Mouse (Mus musculus) embryonic facial prominence, embryonic 15.5 days (tissue): ENCODE measurements around the gene Kcnk3. TPM values are rescaled to one million over a fixed set of nuclear protein-coding genes. Genes with fewer than 3 reads are reported as not detected.

Experiments
- ATAC-seq: fragments of 200-750 bp; cut with Nextera tagmentation; 2 replicates; pipeline ENCODE4 v1.8.0; 2017; ENCODE audit warnings: low read depth, moderate TSS enrichment; ENCODE audit not compliant: insufficient number of reproducible peaks, low FRiP score, low TSS enrichment
- H3K27ac ChIP-seq: fragments of 300-500 bp; sonication (generic); replicated peaks from 2 replicates; pipeline ENCODE4 v1.5.1; 2015; ENCODE audit warnings: mild to moderate bottlenecking, inconsistent platforms
- H3K27me3 ChIP-seq: fragments of 300-500 bp; sonication (generic); 2 replicates; pipeline ENCODE4 v1.6.1; 2015; ENCODE audit warnings: inconsistent platforms
- H3K36me3 ChIP-seq: fragments of 300-500 bp; sonication (generic); 2 replicates; pipeline ENCODE4 v1.6.1; 2015; ENCODE audit warnings: mild to moderate bottlenecking, inconsistent platforms
- H3K4me1 ChIP-seq: fragments of 300-500 bp; sonication (generic); 2 replicates; pipeline ENCODE4 v1.6.1; 2015; ENCODE audit warnings: inconsistent platforms
- H3K4me2 ChIP-seq: fragments of 300-500 bp; sonication (generic); replicated peaks from 2 replicates; pipeline ENCODE4 v1.6.1; 2015; ENCODE audit warnings: mild to moderate bottlenecking, inconsistent platforms
- H3K4me3 ChIP-seq: fragments of 300-500 bp; sonication (generic); replicated peaks from 2 replicates; pipeline ENCODE4 v1.5.1; 2015; ENCODE audit warnings: mild to moderate bottlenecking, inconsistent platforms
- H3K9ac ChIP-seq: fragments of 300-500 bp; sonication (generic); 2 replicates; pipeline ENCODE4 v1.6.1; 2015; ENCODE audit warnings: inconsistent platforms
- H3K9me3 ChIP-seq: fragments of 300-500 bp; sonication (generic); replicated peaks from 2 replicates; pipeline ENCODE4 v1.6.1; 2016; ENCODE audit warnings: inconsistent platforms
- WGBS: fragments of 180-500 bp; shearing (Covaris S2); methylation state at CpG from one replicate; pipeline ENCODE4 v1.1.7; 2015; 5-methylcytosine and 5-hydroxymethylcytosine counted together
- polyA plus RNA-seq: library from polyadenylated mRNA; unstranded; fragments of >200 nt; fragmentation: Nextera tagmentation; extraction: Ambion mirVana; gene quantifications from 2 replicates; pipeline ENCODE4 v1.2.1, GENCODE M21; 2015

Gene Kcnk3
- polyA plus RNA-seq, 1 experiment from 2014 or later = 1.3 TPM

DNA sequence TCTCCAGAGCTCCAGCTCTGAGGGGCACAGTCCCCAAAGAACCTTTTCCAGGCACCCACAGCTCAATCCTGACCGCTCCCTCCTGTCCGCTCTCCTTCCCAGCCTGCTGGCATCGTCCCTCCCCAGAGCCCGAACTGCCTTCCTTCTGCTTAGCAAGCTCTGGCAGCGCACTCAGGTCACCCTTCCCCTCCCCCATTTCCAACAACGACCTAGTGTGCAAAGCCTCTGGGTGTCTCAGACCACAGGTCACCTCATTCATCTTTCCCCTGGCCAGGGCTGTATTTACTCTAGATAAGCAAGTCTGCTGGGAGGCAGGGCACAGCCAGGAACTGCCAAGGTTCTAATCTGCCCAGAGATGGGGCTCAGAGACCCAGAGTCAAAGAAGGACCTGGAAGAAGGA, 27.4 kb downstream of the Kcnk3 start:
- 0 out of 2 replicates have a peak, but pooled peaks cover 3% of the 10 kb centered on the region for H3K27me3 ChIP-seq
- H3K4me1 ChIP-seq = peaks cover 7% of the 10 kb centered on the region
- H3K9ac ChIP-seq = no peak overlapping the region
- H3K4me3 ChIP-seq = no peak overlapping the region
- no peak for ATAC-seq
- no peak overlapping the region for H3K27ac ChIP-seq
- 45% methylated on average over 6 of the region's 6 CpGs for WGBS
- H3K36me3 ChIP-seq = no peaks in the 10 kb centered on the region
- no peak overlapping the region for H3K4me2 ChIP-seq
- H3K9me3 ChIP-seq = no peaks in the 10 kb centered on the region

- Histone ChIP-seq H3K27ac (no peak overlapping the region), H3K27me3 (0 out of 2 replicates have a peak, but pooled peaks cover 6% of the 10 kb centered on the region), H3K4me3 (no peak overlapping the region), H3K9me3 (no peaks in the 10 kb centered on the region), H3K9ac (no peak overlapping the region), H3K4me1 (peaks cover 7% of the 10 kb centered on the region), H3K4me2 (no peak overlapping the region), H3K36me3 (no peaks in the 10 kb centered on the region)
- 71% methylated on average over 4 of the region's 4 CpGs for WGBS
- ATAC-seq = no peak
These were observed 27.8 kb downstream of the Kcnk3 start for GRCm38 (mm10) chr5:30615819-30616218.

DNA sequence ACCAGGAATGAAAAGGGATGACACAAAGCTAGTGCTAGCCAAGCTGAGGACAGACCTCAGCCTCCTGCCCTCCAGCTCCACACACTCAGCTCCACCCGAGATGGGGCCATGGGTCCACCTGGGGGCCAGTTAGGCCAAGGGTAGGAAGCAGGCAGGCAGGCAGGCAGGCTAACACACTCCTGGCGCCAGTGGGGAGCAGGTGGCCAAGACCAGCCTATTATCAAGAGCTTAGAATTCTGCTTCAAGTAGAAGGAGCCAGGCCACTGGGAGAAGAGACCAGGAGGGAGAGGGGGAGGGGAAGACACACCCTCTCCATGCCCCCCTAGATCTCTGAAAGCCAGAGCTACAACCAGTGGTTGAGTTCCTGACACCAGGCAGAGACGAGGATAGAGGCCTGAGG, 28.7 kb downstream of the Kcnk3 start:
- ATAC-seq = no peak
- Histone ChIP-seq H3K4me2 (no peak overlapping the region), H3K9ac (no peak overlapping the region), H3K27ac (no peak overlapping the region), H3K27me3 (peaks cover 13% of the 10 kb centered on the region), H3K4me3 (no peak overlapping the region), H3K36me3 (no peaks in the 10 kb centered on the region), H3K4me1 (peaks cover 8% of the 10 kb centered on the region), H3K9me3 (no peaks in the 10 kb centered on the region)
- 23% methylated on average over 3 of the region's 3 CpGs for WGBS

DNA sequence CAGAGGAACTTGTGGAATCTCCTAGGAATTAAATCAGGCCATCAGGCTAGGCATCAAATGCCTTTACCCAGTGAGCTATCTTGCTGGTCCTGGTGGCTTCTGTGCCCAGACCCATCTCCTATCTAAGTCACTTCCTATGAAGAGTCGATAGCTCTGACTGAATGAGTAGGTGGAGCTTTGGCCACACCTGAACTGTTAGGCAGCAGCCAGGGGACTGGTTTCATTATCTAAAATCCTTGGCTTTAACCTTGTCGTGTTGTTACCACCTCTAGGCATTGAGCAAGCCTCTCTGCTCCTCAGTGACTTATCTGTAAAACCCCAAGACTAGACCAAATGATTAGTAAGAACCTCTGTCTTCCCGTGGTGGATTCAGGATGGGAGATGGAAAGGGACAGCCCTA, 29.4 kb downstream of the Kcnk3 start:
- Histone ChIP-seq H3K36me3 (no peaks in the 10 kb centered on the region), H3K9ac (no peak overlapping the region), H3K27me3 (peaks cover 20% of the 10 kb centered on the region), H3K27ac (no peak overlapping the region), H3K4me2 (no peak overlapping the region), H3K4me1 (peaks cover 15% of the 10 kb centered on the region), H3K9me3 (no peaks in the 10 kb centered on the region), H3K4me3 (no peak overlapping the region)
- ATAC-seq = no peak
- 23% methylated on average over 3 of the region's 3 CpGs for WGBS

GRCm38 (mm10) chr5:30617851-30618250, 29.9 kb downstream of the Kcnk3 start:
- Histone ChIP-seq H3K27ac (no peak overlapping the region), H3K9ac (no peak overlapping the region), H3K4me2 (no peak overlapping the region), H3K9me3 (no peaks in the 10 kb centered on the region), H3K36me3 (no peaks in the 10 kb centered on the region), H3K4me1 (peaks cover 20% of the 10 kb centered on the region), H3K4me3 (no peak overlapping the region), H3K27me3 (peaks cover 25% of the 10 kb centered on the region)
- 34% methylated on average over 11 of the region's 11 CpGs for WGBS
- ATAC-seq = no peak

- no peak overlapping the region for H3K9ac ChIP-seq
These were observed 30.5 kb downstream of the Kcnk3 start for GRCm38 (mm10) chr5:30618376-30619003.

GRCm38 (mm10) chr5:30619211-30619610, 31.2 kb downstream of the Kcnk3 start:
- Histone ChIP-seq H3K9ac (no peak overlapping the region), H3K36me3 (no peaks in the 10 kb centered on the region), H3K9me3 (no peaks in the 10 kb centered on the region), H3K27me3 (peaks cover 26% of the 10 kb centered on the region), H3K27ac (no peak overlapping the region), H3K4me3 (no peak overlapping the region), H3K4me1 (peaks cover 21% of the 10 kb centered on the region), H3K4me2 (no peak overlapping the region)
- no peak for ATAC-seq
- 73% methylated on average over 2 of the region's 2 CpGs for WGBS

More at GRCm38 (mm10) chr5:30618376-30619003, 30.5 kb downstream of the Kcnk3 start:
- no peak overlapping the region for H3K4me3 ChIP-seq
- H3K9me3 ChIP-seq = no peaks in the 10 kb centered on the region
- no peaks in the 10 kb centered on the region for H3K36me3 ChIP-seq
- no peak for ATAC-seq
- H3K4me1 ChIP-seq = peaks cover 23% of the 10 kb centered on the region
- no peak overlapping the region for H3K4me2 ChIP-seq
- peaks cover 26% of the 10 kb centered on the region for H3K27me3 ChIP-seq
- H3K27ac ChIP-seq = no peak overlapping the region
- WGBS = 73% methylated on average over 8 of the region's 8 CpGs

DNA sequence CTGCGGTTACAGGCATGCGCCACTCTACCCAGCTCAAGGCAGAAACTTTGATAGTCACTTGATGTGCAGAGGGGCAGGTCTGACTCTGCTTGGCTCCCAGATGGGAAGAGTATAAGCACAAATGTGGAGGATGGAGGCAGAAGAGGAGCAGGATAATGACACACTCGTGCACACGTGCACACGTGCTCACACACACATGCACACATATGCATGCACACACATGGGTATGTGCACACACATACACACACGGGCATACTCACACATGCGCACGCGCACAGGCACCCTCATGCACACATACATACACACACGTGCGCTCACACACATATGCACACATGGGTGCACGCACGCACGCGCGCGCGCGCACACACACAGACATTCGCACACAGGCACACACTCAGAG, 32.6 kb downstream of the Kcnk3 start:
- ATAC-seq = no peak
- H3K36me3 ChIP-seq = no peaks in the 10 kb centered on the region
- peaks cover 16% of the 10 kb centered on the region for H3K4me1 ChIP-seq
- no peak overlapping the region for H3K9ac ChIP-seq
- H3K4me2 ChIP-seq = no peak overlapping the region
- 96% methylated on average over 20 of the region's 20 CpGs for WGBS
- H3K4me3 ChIP-seq = no peak overlapping the region
- peaks cover 28% of the 10 kb centered on the region for H3K27me3 ChIP-seq
- H3K27ac ChIP-seq = no peak overlapping the region
- H3K9me3 ChIP-seq = no peaks in the 10 kb centered on the region

- no peak overlapping the region for H3K27ac ChIP-seq
- H3K9ac ChIP-seq = no peak overlapping the region
- no peaks in the 10 kb centered on the region for H3K9me3 ChIP-seq
- no peak for ATAC-seq
- peaks cover 25% of the 10 kb centered on the region for H3K27me3 ChIP-seq
- 0 out of 2 replicates have a peak overlapping the region, but pooled peaks have one; percentile 49 for H3K4me3 ChIP-seq
- H3K36me3 ChIP-seq = no peaks in the 10 kb centered on the region
- H3K4me2 ChIP-seq = no peak overlapping the region; the same call in 1 of the 2 replicates
- WGBS = 88% methylated on average over 9 of the region's 9 CpGs
- peaks cover 16% of the 10 kb centered on the region for H3K4me1 ChIP-seq
These were observed 33.3 kb downstream of the Kcnk3 start for GRCm38 (mm10) chr5:30621211-30621790.

DNA sequence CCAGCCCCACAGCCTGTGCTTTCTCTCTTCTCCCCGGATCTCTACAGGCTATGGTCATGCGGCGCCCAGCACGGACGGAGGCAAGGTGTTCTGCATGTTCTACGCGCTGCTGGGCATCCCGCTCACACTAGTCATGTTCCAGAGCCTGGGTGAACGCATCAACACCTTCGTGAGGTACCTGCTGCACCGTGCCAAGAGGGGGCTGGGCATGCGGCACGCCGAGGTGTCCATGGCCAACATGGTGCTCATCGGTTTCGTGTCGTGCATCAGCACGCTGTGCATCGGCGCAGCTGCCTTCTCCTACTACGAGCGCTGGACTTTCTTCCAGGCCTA, 33.8 kb downstream of the Kcnk3 start:
- Histone ChIP-seq H3K27ac (no peak overlapping the region), H3K9me3 (no peaks in the 10 kb centered on the region), H3K36me3 (no peaks in the 10 kb centered on the region), H3K9ac (no peak overlapping the region), H3K4me3 (peak overlapping the region; percentile 49), H3K27me3 (peaks cover 25% of the 10 kb centered on the region), H3K4me2 (peak overlapping the region; percentile 96), H3K4me1 (peaks cover 16% of the 10 kb centered on the region)
- WGBS = 59% methylated on average over 22 of the region's 22 CpGs
- no peak for ATAC-seq

DNA sequence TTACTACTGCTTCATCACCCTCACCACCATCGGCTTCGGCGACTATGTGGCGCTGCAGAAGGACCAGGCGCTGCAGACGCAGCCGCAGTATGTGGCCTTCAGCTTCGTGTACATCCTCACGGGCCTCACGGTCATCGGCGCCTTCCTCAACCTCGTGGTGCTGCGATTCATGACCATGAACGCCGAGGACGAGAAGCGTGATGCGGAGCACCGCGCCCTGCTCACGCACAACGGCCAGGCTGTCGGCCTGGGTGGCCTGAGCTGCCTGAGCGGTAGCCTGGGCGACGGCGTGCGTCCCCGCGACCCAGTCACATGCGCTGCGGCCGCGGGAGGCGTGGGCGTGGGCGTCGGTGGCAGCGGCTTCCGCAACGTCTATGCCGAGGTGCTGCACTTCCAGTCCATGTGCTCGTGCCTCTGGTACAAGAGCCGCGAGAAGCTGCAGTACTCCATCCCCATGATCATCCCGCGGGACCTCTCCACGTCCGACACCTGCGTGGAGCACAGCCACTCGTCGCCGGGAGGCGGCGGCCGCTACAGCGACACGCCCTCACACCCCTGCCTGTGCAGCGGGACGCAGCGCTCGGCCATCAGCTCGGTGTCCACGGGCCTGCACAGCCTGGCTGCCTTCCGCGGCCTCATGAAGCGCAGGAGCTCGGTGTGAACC, 34.3 kb downstream of the Kcnk3 start:
- H3K4me3 ChIP-seq = peak overlapping the region; percentile 49
- peak overlapping the region; percentile 96 for H3K4me2 ChIP-seq
- H3K27me3 ChIP-seq = peaks cover 25% of the 10 kb centered on the region
- peak overlapping the region; percentile 26 for H3K9ac ChIP-seq
- peak; percentile 12; the same call in 1 of the 2 replicates for ATAC-seq
- H3K27ac ChIP-seq = no peak overlapping the region
- no peaks in the 10 kb centered on the region for H3K9me3 ChIP-seq
- H3K36me3 ChIP-seq = no peaks in the 10 kb centered on the region
- H3K4me1 ChIP-seq = peaks cover 16% of the 10 kb centered on the region
- 2% methylated on average over 69 of the region's 69 CpGs for WGBS
